Mouse (Mus musculus) splenic B cell, adult 2 months (primary cell): ENCODE measurements around the gene Sycn.
A peak's percentile ranks its signal among the peaks of the same experiment; 100 is the strongest.

Experiments used
- DNase-seq: peaks from one replicate; pipeline ENCODE4 v3.0.0-alpha.2; 2011; ENCODE audit warnings: low read depth, low spot score
- H3K27me3 ChIP-seq: 2 replicates; pipeline ENCODE4 v1.6.1; 2012; ENCODE audit warnings: mild to moderate bottlenecking, low read length, moderate library complexity, mixed read lengths; ENCODE audit not compliant: control insufficient read depth, poor library complexity, insufficient read depth, severe bottlenecking
- H3K36me3 ChIP-seq: 2 replicates; pipeline ENCODE4 v1.6.1; 2012; ENCODE audit warnings: mild to moderate bottlenecking, low read length, moderate library complexity, mixed read lengths; ENCODE audit not compliant: control insufficient read depth, poor library complexity, insufficient read depth, severe bottlenecking

Sycn gene

DNA sequence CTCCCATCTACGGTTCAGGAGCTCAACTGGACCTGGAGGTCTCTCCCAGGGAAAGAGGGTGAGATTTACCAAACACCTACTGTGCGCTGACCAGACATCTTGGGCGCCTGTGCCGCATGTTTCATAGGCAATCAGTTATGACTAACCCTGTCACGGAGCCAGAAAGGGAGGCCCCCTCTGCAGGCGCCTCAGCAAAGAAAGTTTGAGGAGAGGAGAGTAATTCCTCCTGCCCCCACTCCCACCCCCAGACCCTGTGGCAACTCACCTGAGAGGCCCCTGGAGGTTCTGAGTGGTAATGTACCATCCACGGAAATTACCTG is 5.2 kb downstream of the Sycn start:
- DNase-seq: no peak
- no peaks in the 10 kb centered on the region for H3K36me3 ChIP-seq
- H3K27me3 ChIP-seq: no peaks in the 10 kb centered on the region; the same call in none of the 2 replicates

GRCm38 (mm10) chr7:28546649-28547048 is 6.0 kb downstream of the Sycn start:
- Histone ChIP-seq H3K27me3 (no peaks in the 10 kb centered on the region; the same call in none of the 2 replicates), H3K36me3 (no peaks in the 10 kb centered on the region)
- no peak for DNase-seq

DNA sequence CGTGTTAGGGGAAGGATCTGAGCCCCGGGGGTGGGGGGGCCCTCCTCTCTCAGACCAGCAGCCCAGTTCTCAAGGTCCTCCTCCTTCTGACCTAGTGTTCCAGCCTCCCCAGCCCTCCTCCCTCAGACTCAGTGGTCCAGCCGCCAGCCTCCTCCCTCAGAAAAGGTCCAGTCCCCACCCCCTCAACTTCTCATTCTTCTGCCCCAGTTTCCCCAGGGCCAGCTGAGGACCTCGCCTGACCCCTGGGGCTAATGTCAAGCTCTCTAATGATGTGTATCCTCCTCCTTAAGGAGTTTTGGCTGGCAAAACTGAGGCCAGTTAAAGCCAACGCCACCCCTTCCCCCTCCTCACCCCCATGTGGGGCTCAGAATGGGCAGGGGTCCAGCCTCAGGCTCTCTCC is 6.5 kb downstream of the Sycn start, which contains the start of gene Nccrp1:
Gene Nccrp1, minus strand, starts transcription at position 101 of the 400 bp plus-strand sequence.
- no peak for DNase-seq

GRCm38 (mm10) chr7:28547628-28548027 is 6.9 kb downstream of the Sycn start:
- peak; percentile 17 for DNase-seq
- no peaks in the 10 kb centered on the region for H3K36me3 ChIP-seq
- no peaks in the 10 kb centered on the region; the same call in 1 of the 2 replicates for H3K27me3 ChIP-seq

More for the DNA sequence above, 6.5 kb downstream of the Sycn start, which contains the start of gene Nccrp1:
- no peaks in the 10 kb centered on the region; the same call in 1 of the 2 replicates for H3K27me3 ChIP-seq
- no peaks in the 10 kb centered on the region for H3K36me3 ChIP-seq

- DNase-seq: no peak
- Histone ChIP-seq H3K27me3 (no peaks in the 10 kb centered on the region), H3K36me3 (no peaks in the 10 kb centered on the region)
These were observed 12.4 kb downstream of the Sycn start for GRCm38 (mm10) chr7:28553076-28553475.

- no peak for DNase-seq
- Histone ChIP-seq H3K27me3 (no peaks in the 10 kb centered on the region), H3K36me3 (peaks cover 3% of the 10 kb centered on the region; the same call in 1 of the 2 replicates)
These were observed 15.4 kb downstream of the Sycn start for GRCm38 (mm10) chr7:28555939-28556535.

DNA sequence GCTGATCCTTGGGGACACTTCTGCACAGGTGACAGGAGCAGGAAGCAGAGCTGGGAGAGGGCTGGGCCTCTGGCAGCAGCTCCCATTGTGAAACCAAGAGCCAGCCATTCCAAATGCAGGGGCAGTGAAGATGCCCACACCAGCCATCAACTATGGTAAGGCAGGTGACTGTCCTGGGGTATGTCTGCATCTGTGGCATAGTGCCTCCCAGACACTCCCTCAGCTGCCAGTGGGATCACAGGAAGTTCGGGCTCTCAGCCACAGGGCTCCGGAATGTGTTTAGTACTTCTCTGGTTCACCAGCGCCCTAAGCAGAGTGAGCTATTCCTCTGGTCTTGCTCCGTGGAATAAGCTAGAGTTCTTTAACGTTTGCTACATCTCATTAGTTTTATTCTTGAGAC is 16.4 kb downstream of the Sycn start:
- H3K36me3 ChIP-seq: peaks cover 3% of the 10 kb centered on the region; the same call in 1 of the 2 replicates
- no peak for DNase-seq
- H3K27me3 ChIP-seq: no peaks in the 10 kb centered on the region

- no peak for DNase-seq
- Histone ChIP-seq H3K27me3 (no peaks in the 10 kb centered on the region), H3K36me3 (peaks cover 3% of the 10 kb centered on the region; the same call in 1 of the 2 replicates)
These were observed 17.0 kb downstream of the Sycn start for GRCm38 (mm10) chr7:28557708-28558107.

- Histone ChIP-seq H3K36me3 (peaks cover 3% of the 10 kb centered on the region; the same call in 1 of the 2 replicates), H3K27me3 (no peaks in the 10 kb centered on the region)
- DNase-seq: no peak
These were observed 17.8 kb downstream of the Sycn start for GRCm38 (mm10) chr7:28558486-28558885.

GRCm38 (mm10) chr7:28560856-28561255 is 20.2 kb downstream of the Sycn start:
- peaks cover 3% of the 10 kb centered on the region; the same call in 1 of the 2 replicates for H3K36me3 ChIP-seq
- H3K27me3 ChIP-seq: no peaks in the 10 kb centered on the region
- no peak for DNase-seq

GRCm38 (mm10) chr7:28561967-28562366 is 21.3 kb downstream of the Sycn start:
- no peak for DNase-seq
- H3K27me3 ChIP-seq: no peaks in the 10 kb centered on the region
- peaks cover 3% of the 10 kb centered on the region; the same call in 1 of the 2 replicates for H3K36me3 ChIP-seq

DNA sequence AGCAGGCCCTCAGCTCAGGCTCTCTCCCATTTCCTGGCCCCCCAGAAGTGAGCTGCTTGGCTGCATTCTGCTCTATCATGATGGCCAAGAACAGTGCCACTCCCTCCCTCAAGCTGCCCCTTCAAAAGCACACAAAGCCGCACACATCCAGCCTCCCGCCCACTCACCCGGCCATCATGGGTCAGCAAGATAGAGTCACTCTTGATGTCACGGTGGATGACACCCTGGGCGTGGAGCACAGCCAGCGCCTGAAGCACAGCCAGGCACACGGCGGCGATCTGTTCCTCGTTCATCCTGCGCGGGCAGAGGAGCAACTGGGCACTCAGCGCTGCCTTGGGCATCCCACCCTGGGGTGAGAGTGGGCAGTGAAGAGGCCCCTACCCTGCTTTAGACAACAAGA is 21.7 kb downstream of the Sycn start:
- Histone ChIP-seq H3K36me3 (peaks cover 3% of the 10 kb centered on the region; the same call in 1 of the 2 replicates), H3K27me3 (no peaks in the 10 kb centered on the region)
- no peak for DNase-seq

GRCm38 (mm10) chr7:28562951-28563350 is 22.3 kb downstream of the Sycn start:
- Histone ChIP-seq H3K27me3 (no peaks in the 10 kb centered on the region), H3K36me3 (peaks cover 3% of the 10 kb centered on the region; the same call in 1 of the 2 replicates)
- no peak for DNase-seq

GRCm38 (mm10) chr7:28565407-28565806 is 24.7 kb downstream of the Sycn start:
- Histone ChIP-seq H3K27me3 (no peaks in the 10 kb centered on the region), H3K36me3 (no peaks in the 10 kb centered on the region; the same call in 1 of the 2 replicates)
- no peak for DNase-seq

DNA sequence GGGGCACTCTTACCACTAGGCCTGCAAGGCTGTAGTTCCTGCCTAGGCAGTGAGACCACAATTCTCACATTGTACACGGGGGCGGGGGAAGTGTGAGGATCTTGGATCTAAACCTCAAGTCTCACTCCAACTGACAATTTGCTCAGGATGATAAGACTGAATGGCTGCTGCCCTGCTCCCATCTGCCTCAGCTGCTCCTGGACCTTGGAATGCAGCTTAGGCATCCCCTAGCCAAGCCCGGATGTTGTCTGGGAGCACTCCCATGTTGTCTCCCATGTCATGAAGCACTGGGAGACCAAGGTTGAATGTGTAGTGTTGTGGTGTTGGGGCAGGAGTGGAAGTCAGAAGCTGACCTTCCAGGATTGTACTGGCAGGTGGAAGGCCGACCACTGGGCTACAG is 26.9 kb downstream of the Sycn start:
- Histone ChIP-seq H3K36me3 (no peaks in the 10 kb centered on the region), H3K27me3 (no peaks in the 10 kb centered on the region)
- no peak for DNase-seq

- Histone ChIP-seq H3K27me3 (no peaks in the 10 kb centered on the region), H3K36me3 (no peaks in the 10 kb centered on the region)
- DNase-seq: peak; percentile 82
These were observed 27.6 kb downstream of the Sycn start for GRCm38 (mm10) chr7:28568253-28568652.
